Mouse (Mus musculus) forebrain, embryonic 16.5 days (tissue): Measurements from ENCODE around the gene Impdh1. TPM values are rescaled to one million over a fixed set of nuclear protein-coding genes. Genes with fewer than 3 reads are reported as not detected.
"Not testable (repeated sequence)": the region's sequence is repeated elsewhere in the genome, so short reads cannot be mapped to it uniquely, and the experiment has no call there.

Source experiments
- ATAC-seq: fragments of 200-750 bp; cut with Nextera tagmentation; 2 replicates; pipeline ENCODE4 v1.8.0; 2017; ENCODE audit warnings: mild to moderate bottlenecking, moderate library complexity
- H3K27ac ChIP-seq: fragments of 300-500 bp; sonication (generic); 2 replicates; pipeline ENCODE4 v1.5.1; 2014; ENCODE audit warnings: low read length, control low read depth
- H3K27me3 ChIP-seq: fragments of 300-500 bp; sonication (generic); replicated peaks from 2 replicates; pipeline ENCODE4 v1.6.1; 2014; ENCODE audit warnings: low read length; ENCODE audit not compliant: control insufficient read depth, insufficient read depth
- H3K36me3 ChIP-seq: fragments of 300-500 bp; sonication (generic); 2 replicates; pipeline ENCODE4 v1.6.1; 2014; ENCODE audit not compliant: control insufficient read depth, insufficient read depth
- H3K4me1 ChIP-seq: fragments of 300-500 bp; sonication (generic); replicated peaks from 2 replicates; pipeline ENCODE4 v1.6.1; 2014; ENCODE audit warnings: low read length; ENCODE audit not compliant: control insufficient read depth, insufficient read depth
- H3K4me2 ChIP-seq: fragments of 300-500 bp; sonication (generic); 2 replicates; pipeline ENCODE4 v1.6.1; 2014; ENCODE audit warnings: mild to moderate bottlenecking, low read length, control low read depth
- H3K4me3 ChIP-seq: fragments of 300-500 bp; sonication (generic); replicated peaks from 2 replicates; pipeline ENCODE4 v1.5.1; 2014; ENCODE audit warnings: mild to moderate bottlenecking, low read length, control low read depth
- H3K9ac ChIP-seq: fragments of 300-500 bp; sonication (generic); replicated peaks from 2 replicates; pipeline ENCODE4 v1.6.1; 2014; ENCODE audit warnings: low read depth, low read length, control low read depth
- H3K9me3 ChIP-seq: fragments of 300-500 bp; sonication (generic); 2 replicates; pipeline ENCODE4 v1.6.1; 2016; ENCODE audit warnings: low read length; ENCODE audit not compliant: control insufficient read depth
- WGBS: fragments of 180-500 bp; shearing (Covaris S2); extraction: QIAGEN DNeasy Blood & Tissue Kit; methylation state at CpG from one replicate; pipeline ENCODE4 v1.1.7; 2014; 5-methylcytosine and 5-hydroxymethylcytosine counted together
- microRNA-seq: library from miRNA; unstranded; fragments of <30 nt; microRNA quantifications from one replicate; pipeline ENCODE4, GENCODE M21; 2017
- polyA plus RNA-seq: library from polyadenylated mRNA; unstranded; fragments of >200 nt; fragmentation: Nextera tagmentation; extraction: Ambion mirVana; gene quantifications from 2 replicates; pipeline ENCODE4 v1.2.1, GENCODE M21; 2015

The Impdh1 gene
- polyA plus RNA-seq, 1 experiment from 2014 or later: 74.5 TPM

- H3K9me3 ChIP-seq: no peaks in the 10 kb centered on the region
- peaks cover 18% of the 10 kb centered on the region for H3K27me3 ChIP-seq
- peak within 1 kb of the TSS; percentile 60 for H3K4me3 ChIP-seq
- H3K4me1 ChIP-seq: peaks cover 12% of the 10 kb centered on the region
- H3K9ac ChIP-seq: peak within 1 kb of the TSS; percentile 74
- WGBS: 8% methylated on average over 42 of the region's 42 CpGs
- peak within 1 kb of the TSS; percentile 47 for H3K27ac ChIP-seq
- peak within 1 kb of the TSS; percentile 85 for H3K4me2 ChIP-seq
- peaks cover 2% of the 10 kb centered on the region; the same call in 1 of the 2 replicates for H3K36me3 ChIP-seq
- ATAC-seq: peak; percentile 87
Measured at GRCm38 (mm10) chr6:29164314-29165244, 51.6 kb downstream of the Impdh1 start, which contains the start of gene Rbm28. TSS of gene Rbm28 (minus strand) at chr6:29165006.

GRCm38 (mm10) chr6:29161291-29161690 lies 54.9 kb downstream of the Impdh1 start:
- ATAC-seq, H3K4me2 ChIP-seq, H3K9ac ChIP-seq, H3K27ac ChIP-seq, H3K4me3 ChIP-seq, H3K27me3 ChIP-seq, H3K9me3 ChIP-seq: not testable (repeated sequence)
- H3K4me1 ChIP-seq: peaks cover 12% of the 10 kb centered on the region
- peaks cover 20% of the 10 kb centered on the region for H3K36me3 ChIP-seq
- WGBS: 95% methylated on average over 5 of the region's 5 CpGs

- WGBS: 92% methylated on average over 2 of the region's 2 CpGs
- Histone ChIP-seq H3K27me3 (no peaks in the 10 kb centered on the region), H3K27ac (no peak overlapping the region), H3K4me2 (no peak overlapping the region), H3K9ac (no peak overlapping the region), H3K4me3 (no peak overlapping the region), H3K4me1 (peaks cover 12% of the 10 kb centered on the region), H3K36me3 (peaks cover 24% of the 10 kb centered on the region), H3K9me3 (no peaks in the 10 kb centered on the region)
- no peak for ATAC-seq
Measured at GRCm38 (mm10) chr6:29160786-29161185, 55.4 kb downstream of the Impdh1 start.

- 91% methylated on average over 5 of the region's 5 CpGs for WGBS
- no peak for ATAC-seq
- Histone ChIP-seq H3K4me3 (no peak overlapping the region), H3K4me2 (no peak overlapping the region), H3K36me3 (peaks cover 52% of the 10 kb centered on the region), H3K9me3 (no peaks in the 10 kb centered on the region), H3K27ac (no peak overlapping the region), H3K4me1 (no peaks in the 10 kb centered on the region), H3K27me3 (no peaks in the 10 kb centered on the region), H3K9ac (no peak overlapping the region)
Measured at GRCm38 (mm10) chr6:29156326-29156725, 59.8 kb downstream of the Impdh1 start.

Small RNA genes lying within 50 kb of the gene (microRNA-seq; reads per million reads assigned to microRNA genes)
- not detected for gene Gm24303

Other genes with a start within 250 kb of the Impdh1 start
- gene Lep, start 156.1 kb downstream of the Impdh1 start, polyA plus RNA-seq: not detected in 2 replicates
- gene Rbm28, start 51.4 kb downstream of the Impdh1 start, polyA plus RNA-seq: 40.0 and 49.6 TPM in 2 replicates
- 4.6 and 6.1 TPM in 2 replicates for gene Prrt4, start 36.8 kb downstream of the Impdh1 start, polyA plus RNA-seq
- gene Hilpda, start 56.1 kb upstream of the Impdh1 start, polyA plus RNA-seq: 47.5 and 48.4 TPM in 2 replicates
- 0.51 and 1.1 TPM in 2 replicates for gene Fam71f2, start 63.2 kb upstream of the Impdh1 start, polyA plus RNA-seq
- not detected in 2 replicates for gene Fam71f1, start 102.8 kb upstream of the Impdh1 start, polyA plus RNA-seq
- 170 and 206 TPM in 2 replicates for gene Calu, start 131.7 kb upstream of the Impdh1 start, polyA plus RNA-seq
- gene Opn1sw, start 172.1 kb upstream of the Impdh1 start, polyA plus RNA-seq: 0.25 and 0.41 TPM in 2 replicates
- 37.7 and 45.5 TPM in 2 replicates for gene Ccdc136, start 179.9 kb upstream of the Impdh1 start, polyA plus RNA-seq
- gene Flnc, start 216.9 kb upstream of the Impdh1 start, polyA plus RNA-seq: 2.0 and 2.7 TPM in 2 replicates